22 mouse cellular contexts compared by ENCODE assay signal in genomic region chr11:51442599-51442998, GRCm38 (mm10).
"Had no signal": no experiment of that assay in that cellular context is flagged by ENCODE, and none has a peak within 500 bp of the region (broad histone marks: within the 10 kb centered on the region; RNA-seq: fewer than 3 reads in every experiment).

No protein-coding gene starts in this region.

- H3K4me3 ChIP-seq: heart, adult 2 months; heart, embryonic 13.5 days; heart, embryonic 15.5 days; hindbrain, embryonic 10.5 days; hindbrain, embryonic 12.5 days; intestine, embryonic 15.5 days; layer of hippocampus, adult 2 months; left cerebral cortex, adult 2 months; limb, embryonic 10.5 days; limb, embryonic 12.5 days had no signal

- H3K9me3 ChIP-seq: heart, embryonic 13.5 days; heart, embryonic 15.5 days; intestine, embryonic 15.5 days; limb, embryonic 10.5 days; limb, embryonic 12.5 days had no signal

- H3K9ac ChIP-seq: heart, embryonic 13.5 days; heart, embryonic 15.5 days; hindbrain, embryonic 12.5 days; hindbrain, embryonic 14.5 days; intestine, embryonic 15.5 days; limb, embryonic 12.5 days had no signal

- ATAC-seq: hindbrain, embryonic 16.5 days; inflammation-experienced regulatory T-cells, adult 6 months; intestine, embryonic 15.5 days; intestine, postnatal 0 days had no signal

- H3K27ac ChIP-seq: heart, adult 2 months; heart, embryonic 13.5 days; heart, embryonic 15.5 days; hindbrain, embryonic 10.5 days; hindbrain, embryonic 12.5 days; hindbrain, embryonic 14.5 days; intestine, embryonic 15.5 days; layer of hippocampus, adult 2 months; left cerebral cortex, adult 2 months; limb, embryonic 10.5 days; limb, embryonic 12.5 days had no signal

- H3K36me3 ChIP-seq: heart, embryonic 13.5 days; heart, embryonic 15.5 days; hindbrain, embryonic 12.5 days; intestine, embryonic 15.5 days; limb, embryonic 12.5 days had no signal

- H3K4me1 ChIP-seq: heart, embryonic 13.5 days; heart, embryonic 15.5 days; intestine, embryonic 15.5 days had no signal

- H3K27me3 ChIP-seq: hindbrain, embryonic 12.5 days; intestine, embryonic 15.5 days; limb, embryonic 12.5 days had no signal

- DNase-seq: gastrocnemius, postnatal 10 days; gastrocnemius, postnatal 36 days; heart, adult 11 months; heart, adult 2 months; heart, postnatal 14 days; heart, postnatal 36 days; kidney, postnatal 10 days; kidney, postnatal 4 days had no signal

- H3K4me2 ChIP-seq: heart, embryonic 11.5 days; heart, embryonic 13.5 days; heart, embryonic 15.5 days; hindbrain, embryonic 12.5 days; hindbrain, embryonic 14.5 days; intestine, embryonic 15.5 days; limb, embryonic 12.5 days had no signal
